Mouse (Mus musculus): Measurements from ENCODE around the gene Pik3cg.

The Pik3cg gene

DNA sequence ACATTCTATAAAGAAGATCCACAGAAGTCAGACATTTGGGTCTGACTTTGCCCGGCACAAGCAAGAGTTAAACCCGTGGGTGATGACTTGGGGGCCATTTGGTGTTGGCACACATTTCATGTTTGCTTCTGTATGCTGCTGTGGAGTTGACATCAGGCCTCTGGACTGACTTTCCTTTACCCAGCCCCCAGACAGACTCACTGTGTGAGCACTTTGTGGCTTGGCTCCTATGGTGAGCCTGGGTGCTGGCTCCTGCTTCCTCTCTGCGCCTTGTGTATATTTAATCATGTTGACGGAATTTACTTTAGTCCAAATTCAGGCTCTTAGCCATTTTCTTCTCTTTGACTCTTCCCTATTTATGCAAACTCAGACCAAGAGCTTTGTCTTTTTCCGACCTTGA, 69.6 kb downstream of the Pik3cg start:
- no peak for DNase-seq

- no peak for DNase-seq
Measured at GRCm38 (mm10) chr12:32138362-32138761, 70.1 kb downstream of the Pik3cg start.

DNA sequence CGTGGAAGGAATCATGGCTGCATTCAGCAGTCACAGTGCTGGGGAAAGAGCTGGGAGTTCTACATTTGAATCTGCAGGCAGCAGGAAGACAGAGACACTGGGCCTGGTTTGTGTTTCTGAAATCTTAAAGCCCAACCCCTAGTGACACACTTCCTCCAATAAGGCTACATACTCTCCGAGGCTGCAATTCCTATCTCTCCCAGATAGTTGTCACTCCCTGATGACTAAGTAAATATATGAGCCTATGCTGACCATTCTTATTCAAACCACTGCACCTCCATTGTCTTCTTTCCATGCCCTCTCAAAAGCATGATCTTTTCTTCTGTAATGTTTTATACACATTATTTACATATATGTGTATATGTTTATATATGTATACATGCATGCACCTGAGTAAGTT, 70.9 kb downstream of the Pik3cg start:
- no peak for DNase-seq

- DNase-seq, result no peak
Measured at GRCm38 (mm10) chr12:32127599-32128507, 80.6 kb downstream of the Pik3cg start.

GRCm38 (mm10) chr12:32127158-32127557, 81.3 kb downstream of the Pik3cg start:
- no peak for DNase-seq

- DNase-seq, result no peak
Measured at GRCm38 (mm10) chr12:32124456-32124855, 84.0 kb downstream of the Pik3cg start.

DNA sequence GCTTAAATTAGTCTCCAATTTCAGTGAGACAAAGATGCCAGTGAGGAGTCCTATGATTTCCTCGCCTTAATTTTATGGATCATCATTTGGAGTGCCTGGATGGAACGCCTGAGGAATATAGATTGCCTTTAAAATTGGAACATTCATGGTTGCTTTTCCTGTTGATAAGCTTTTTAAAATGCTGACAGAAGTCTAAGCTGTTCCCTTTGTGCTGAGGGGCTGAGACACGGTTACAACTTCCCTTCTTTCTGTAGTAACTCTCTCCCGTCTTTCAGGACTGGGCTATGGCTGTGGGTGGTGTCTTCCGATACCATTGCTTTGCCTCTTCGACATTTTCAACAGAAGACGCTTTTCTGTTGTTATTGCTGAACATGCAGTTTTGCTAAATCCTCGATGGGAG, 84.4 kb downstream of the Pik3cg start:
- DNase-seq, result no peak

DNA sequence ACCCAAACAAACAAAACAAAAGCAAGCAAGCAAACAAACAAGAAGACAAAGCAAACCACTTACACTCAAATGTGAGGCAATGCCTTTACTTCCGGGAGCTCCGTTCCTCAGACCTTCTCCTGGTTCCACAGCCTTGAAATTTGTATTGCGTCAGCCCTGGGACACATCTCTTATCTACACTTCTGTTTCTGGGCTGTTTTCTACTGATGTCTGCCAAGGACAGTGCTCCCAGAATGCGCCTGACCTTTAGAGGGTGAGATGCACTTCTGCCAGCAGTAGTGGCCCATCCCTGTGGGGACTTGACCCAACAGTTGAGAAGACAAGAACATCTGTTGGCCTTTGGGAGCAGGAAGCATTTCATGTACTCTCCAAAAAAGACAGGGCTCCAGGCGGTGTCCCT, 84.9 kb downstream of the Pik3cg start:
- DNase-seq, result no peak
